Mouse (Mus musculus): ENCODE data around the gene Oser1. TPM values are rescaled to one million over a fixed set of nuclear protein-coding genes. Genes with fewer than 3 reads are reported as not detected.

Oser1 gene
- polyA plus RNA-seq (2012; ENCODE audit: insufficient read depth, low replicate concordance) = 2.4 and 3.5 TPM in 2 replicates

DNA sequence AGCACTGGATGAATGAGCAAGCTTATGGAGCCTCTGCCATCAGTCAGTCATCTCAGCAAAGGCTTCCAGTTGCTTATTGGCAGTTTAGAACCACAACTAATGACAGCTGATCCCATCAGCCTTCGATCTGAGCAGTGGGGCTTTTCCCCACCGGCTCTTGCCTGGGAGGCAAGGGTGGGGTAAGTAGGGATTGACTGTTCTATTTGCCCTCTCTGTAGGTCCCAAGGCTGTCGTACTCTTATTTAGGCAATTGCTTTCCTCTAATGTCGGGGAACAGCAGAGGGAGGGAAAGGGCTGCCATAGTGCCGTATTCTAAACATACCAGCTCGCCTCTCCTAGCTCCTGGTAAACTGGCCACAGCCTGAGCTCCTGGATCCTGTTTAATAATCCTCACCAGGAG, at the start of gene Oser1:
Oser1 (minus strand) TSS at position 101 of the 400 bp plus-strand sequence.
- TF ChIP-seq GATA1 (IDR thresholded peaks at IDR 0.05; ENCODE audit: borderline replicate concordance, low read length) (no peak), FLI1 (IDR thresholded peaks at IDR 0.05; ENCODE audit: low read length) (no peak)
- H3K4me1 ChIP-seq = peaks cover 36% of the 10 kb centered on the region
- H3K27me3 ChIP-seq (replicated peaks) = peaks cover 4% of the 10 kb centered on the region
- H3K9me3 ChIP-seq = no peaks in the 10 kb centered on the region
- peaks cover 20% of the 10 kb centered on the region for H3K36me3 ChIP-seq (replicated peaks; ENCODE audit: low read length)
- no peak within 1 kb of the TSS for H3K4me3 ChIP-seq (replicated peaks)

DNA sequence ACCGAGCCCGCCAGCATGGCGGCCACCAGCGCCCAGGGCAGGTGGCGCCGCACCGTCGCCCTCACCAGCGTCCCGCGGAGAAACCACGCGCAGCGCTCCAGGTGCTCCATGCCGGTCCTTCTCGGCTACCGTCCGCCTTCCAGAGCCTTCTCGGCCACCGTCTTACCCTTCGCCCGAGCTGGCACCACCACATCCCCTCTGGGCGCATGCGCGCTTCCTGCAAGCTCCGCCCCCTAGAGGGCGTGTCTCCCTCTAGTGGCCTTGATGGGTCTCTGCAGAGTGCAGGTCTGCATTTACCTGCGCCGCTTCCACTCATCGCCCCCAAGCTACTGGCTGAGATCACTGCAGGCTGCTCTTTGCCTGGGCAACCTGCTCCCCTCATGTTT, 48.0 kb upstream of the Oser1 start, which contains the start of gene Fitm2:
Fitm2 (minus strand) TSS at position 164 of the 386 bp plus-strand sequence.
- H3K4me3 ChIP-seq (replicated peaks) = peak within 1 kb of the TSS; percentile 93
- H3K4me1 ChIP-seq = peaks cover 22% of the 10 kb centered on the region
- no peaks in the 10 kb centered on the region for H3K9me3 ChIP-seq
- no peak for TF ChIP-seq FLI1 (IDR thresholded peaks at IDR 0.05; ENCODE audit: low read length)
- no peak for TF ChIP-seq GATA1 (IDR thresholded peaks at IDR 0.05; ENCODE audit: borderline replicate concordance, low read length)
- peaks cover 4% of the 10 kb centered on the region for H3K27me3 ChIP-seq (replicated peaks)
- H3K36me3 ChIP-seq (replicated peaks; ENCODE audit: low read length) = peaks cover 26% of the 10 kb centered on the region

DNA sequence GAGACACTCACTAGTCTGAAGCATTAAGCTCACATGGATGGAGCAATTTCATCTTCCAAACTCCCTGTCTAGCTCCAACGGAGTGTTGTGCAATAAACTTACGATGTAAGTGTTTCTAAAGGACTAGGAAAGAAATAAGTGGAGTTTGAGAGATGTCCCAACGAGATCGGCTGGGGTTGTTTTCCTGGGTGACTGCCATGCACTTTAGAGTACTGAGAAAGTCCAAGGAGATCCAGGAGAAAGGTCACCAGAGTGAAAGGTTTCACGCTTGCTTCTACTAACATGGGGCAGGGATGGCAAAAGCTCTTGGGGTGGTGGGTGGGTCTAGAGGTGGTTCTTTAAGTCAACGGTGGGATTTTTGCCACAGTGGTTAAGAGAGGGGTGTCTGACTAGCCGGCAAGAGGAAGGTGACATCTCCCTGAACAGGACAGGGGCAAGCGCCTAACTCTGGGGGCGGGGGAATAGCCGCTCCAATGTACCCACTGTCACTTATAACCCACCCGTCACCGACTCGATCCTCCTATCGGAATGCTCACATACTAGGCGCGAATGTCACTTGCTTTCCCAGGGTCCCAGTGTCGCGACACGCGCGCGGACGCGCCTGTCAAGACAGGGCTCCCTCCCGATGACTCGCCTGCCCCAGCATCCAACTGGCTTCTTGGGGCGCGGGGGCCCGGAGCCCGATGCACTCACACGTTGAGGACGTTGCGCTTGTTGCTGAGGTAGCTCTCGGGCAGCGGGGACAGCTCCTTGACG, 47.4 kb upstream of the Oser1 start:
- H3K4me1 ChIP-seq = peaks cover 22% of the 10 kb centered on the region
- no peaks in the 10 kb centered on the region for H3K27me3 ChIP-seq (replicated peaks)
- no peak for TF ChIP-seq FLI1 (IDR thresholded peaks at IDR 0.05; ENCODE audit: low read length)
- peak overlapping the region; percentile 93 for H3K4me3 ChIP-seq (replicated peaks)
- H3K36me3 ChIP-seq (replicated peaks; ENCODE audit: low read length) = peaks cover 29% of the 10 kb centered on the region
- H3K9me3 ChIP-seq = no peaks in the 10 kb centered on the region

DNA sequence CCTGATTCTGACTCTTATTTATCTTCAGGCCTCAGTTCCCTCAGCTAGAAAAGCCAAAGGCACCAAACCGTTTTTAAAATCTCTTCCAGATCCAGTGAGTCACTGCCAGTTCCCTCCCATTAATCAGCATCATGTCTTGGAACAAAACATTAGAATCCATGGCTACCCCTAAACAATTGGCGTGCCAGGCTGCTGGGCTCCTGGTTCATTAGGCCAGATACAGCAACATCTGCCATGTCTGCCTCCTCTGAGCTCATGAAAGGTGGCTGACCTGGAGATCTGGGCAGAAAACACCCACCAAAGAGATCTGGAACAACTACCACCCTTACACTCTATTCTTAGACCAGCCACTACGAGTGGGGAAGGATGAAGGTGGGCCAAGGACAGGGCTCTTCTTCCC, 46.6 kb upstream of the Oser1 start:
- Histone ChIP-seq H3K9me3 (no peaks in the 10 kb centered on the region), H3K4me3 (replicated peaks) (peak overlapping the region; percentile 93), H3K4me1 (peaks cover 22% of the 10 kb centered on the region), H3K27me3 (replicated peaks) (no peaks in the 10 kb centered on the region), H3K36me3 (replicated peaks; ENCODE audit: low read length) (peaks cover 35% of the 10 kb centered on the region)
- TF ChIP-seq FLI1 (IDR thresholded peaks at IDR 0.05; ENCODE audit: low read length) = no peak
- TF ChIP-seq GATA1 (IDR thresholded peaks at IDR 0.05; ENCODE audit: borderline replicate concordance, low read length) = no peak

DNA sequence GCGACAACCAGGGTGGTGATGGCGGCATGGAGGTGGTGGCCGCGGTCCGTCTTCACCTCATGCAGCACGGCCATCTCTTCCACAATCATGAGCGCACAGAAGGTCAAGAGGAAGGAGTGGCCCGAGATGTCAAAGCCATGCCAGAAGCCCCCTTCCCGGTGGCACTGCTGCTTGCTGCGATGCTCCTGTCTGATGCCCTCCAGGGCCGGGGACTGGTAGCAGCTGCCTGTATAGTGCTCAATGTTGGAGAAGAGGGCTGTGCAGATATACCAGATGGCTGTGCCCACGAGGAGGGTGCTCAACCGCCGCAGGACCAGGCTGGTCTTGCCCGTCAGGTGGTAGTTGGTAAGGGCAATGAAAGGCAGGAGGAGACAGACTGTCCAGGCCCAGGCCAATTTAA, 45.2 kb upstream of the Oser1 start:
- H3K36me3 ChIP-seq (replicated peaks; ENCODE audit: low read length) = peaks cover 35% of the 10 kb centered on the region
- H3K4me3 ChIP-seq (replicated peaks) = peak overlapping the region; percentile 4
- peaks cover 22% of the 10 kb centered on the region for H3K4me1 ChIP-seq
- no peaks in the 10 kb centered on the region for H3K9me3 ChIP-seq
- no peak for TF ChIP-seq FLI1 (IDR thresholded peaks at IDR 0.05; ENCODE audit: low read length)
- no peak for TF ChIP-seq GATA1 (IDR thresholded peaks at IDR 0.05; ENCODE audit: borderline replicate concordance, low read length)
- H3K27me3 ChIP-seq (replicated peaks) = no peaks in the 10 kb centered on the region

DNA sequence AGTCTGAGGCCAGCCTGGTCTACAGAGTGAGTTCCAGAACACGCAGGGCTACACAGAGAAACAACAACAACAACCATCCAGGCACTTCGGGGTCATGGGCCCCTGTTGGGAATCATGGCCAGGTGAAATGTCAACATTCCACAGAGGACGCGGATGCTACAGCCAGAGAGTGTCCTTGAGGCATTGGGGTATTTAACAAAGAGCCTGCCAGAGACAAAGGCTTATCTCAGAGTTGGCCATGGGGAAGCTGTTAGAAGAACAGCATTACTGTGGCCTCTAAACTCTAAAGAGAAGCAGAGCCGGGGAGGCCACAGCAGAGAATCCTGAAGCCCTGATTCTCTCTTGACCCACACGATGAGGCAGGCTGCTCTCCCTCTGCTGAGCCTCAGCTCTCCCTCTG, 44.4 kb upstream of the Oser1 start:
- Histone ChIP-seq H3K4me1 (peaks cover 22% of the 10 kb centered on the region), H3K27me3 (replicated peaks) (no peaks in the 10 kb centered on the region), H3K9me3 (no peaks in the 10 kb centered on the region), H3K4me3 (replicated peaks) (no peak overlapping the region), H3K36me3 (replicated peaks; ENCODE audit: low read length) (peaks cover 35% of the 10 kb centered on the region)
- TF ChIP-seq GATA1 (IDR thresholded peaks at IDR 0.05; ENCODE audit: borderline replicate concordance, low read length) (no peak), FLI1 (IDR thresholded peaks at IDR 0.05; ENCODE audit: low read length) (no peak)

DNA sequence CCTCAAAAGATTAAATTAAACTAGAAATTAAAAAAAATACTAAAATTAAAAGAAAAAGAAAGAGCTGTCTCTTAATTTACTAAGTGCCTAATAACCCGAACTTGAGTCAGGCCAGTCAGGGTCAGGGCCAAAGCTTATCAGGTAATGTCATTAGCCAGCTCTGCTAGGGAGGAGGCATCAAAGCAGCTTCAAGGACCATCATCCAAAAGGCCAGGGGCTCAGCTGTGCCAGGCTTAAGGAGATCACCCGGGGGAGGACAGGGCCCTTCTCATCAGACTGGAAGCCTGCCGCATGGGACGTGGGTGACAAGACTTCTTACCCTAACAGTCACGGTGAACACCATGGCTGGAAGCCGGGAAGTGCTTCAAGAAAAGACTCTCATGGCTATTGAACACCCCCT, 43.1 kb upstream of the Oser1 start:
- peaks cover 35% of the 10 kb centered on the region for H3K36me3 ChIP-seq (replicated peaks; ENCODE audit: low read length)

DNA sequence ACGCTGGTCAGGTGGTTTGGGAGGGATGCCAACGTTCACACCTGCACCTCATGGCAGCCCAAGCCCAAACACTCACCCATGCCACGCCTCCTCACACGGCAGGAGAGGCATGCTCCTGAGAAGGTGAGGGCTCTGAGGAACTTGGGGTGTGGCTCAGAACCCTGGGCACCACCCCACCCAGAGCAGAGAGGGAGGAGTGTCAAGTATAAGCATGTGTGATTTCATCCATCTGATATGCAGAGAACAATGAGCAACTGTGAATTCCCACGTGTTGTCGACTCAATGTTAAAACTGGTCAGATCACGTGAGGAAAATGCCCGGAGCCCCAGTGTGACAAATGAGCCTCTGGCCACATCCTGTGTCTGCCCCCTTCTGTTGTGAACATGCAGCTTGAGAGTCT, 42.3 kb upstream of the Oser1 start:
- peaks cover 9% of the 10 kb centered on the region for H3K4me1 ChIP-seq
- TF ChIP-seq FLI1 (IDR thresholded peaks at IDR 0.05; ENCODE audit: low read length) (no peak), GATA1 (IDR thresholded peaks at IDR 0.05; ENCODE audit: borderline replicate concordance, low read length) (no peak)
- peaks cover 2% of the 10 kb centered on the region for H3K27me3 ChIP-seq (replicated peaks)
- no peaks in the 10 kb centered on the region for H3K9me3 ChIP-seq
- peaks cover 35% of the 10 kb centered on the region for H3K36me3 ChIP-seq (replicated peaks; ENCODE audit: low read length)
- H3K4me3 ChIP-seq (replicated peaks) = no peak overlapping the region

More for the DNA sequence above, 43.1 kb upstream of the Oser1 start:
- TF ChIP-seq GATA1 (IDR thresholded peaks at IDR 0.05; ENCODE audit: borderline replicate concordance, low read length) = no peak
- no peak for TF ChIP-seq FLI1 (IDR thresholded peaks at IDR 0.05; ENCODE audit: low read length)
- H3K27me3 ChIP-seq (replicated peaks) = peaks cover under 1% of the 10 kb centered on the region
- no peak overlapping the region for H3K4me3 ChIP-seq (replicated peaks)
- H3K9me3 ChIP-seq = no peaks in the 10 kb centered on the region
- peaks cover 17% of the 10 kb centered on the region for H3K4me1 ChIP-seq

DNA sequence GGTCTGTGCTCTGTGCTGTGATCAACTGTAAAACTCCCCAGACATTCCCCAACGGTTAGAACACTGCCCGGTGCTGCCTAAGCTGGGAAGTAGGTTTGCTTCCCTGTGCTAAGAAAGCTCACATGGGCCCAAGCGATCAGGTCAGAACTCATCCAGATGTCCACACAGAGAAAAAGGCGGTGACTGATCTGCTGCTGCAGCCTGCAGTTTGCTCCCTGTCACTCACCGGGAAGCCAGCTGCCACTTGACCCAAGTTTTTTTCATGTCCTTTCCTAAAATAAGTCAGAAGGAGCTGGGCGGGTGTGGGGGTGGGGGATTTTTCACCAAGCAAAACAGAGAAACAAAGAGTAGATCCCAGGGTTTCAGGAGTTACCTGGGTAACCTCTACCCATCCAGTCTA, 40.1 kb upstream of the Oser1 start:
- Histone ChIP-seq H3K9me3 (0 out of 2 replicates have a peak, but pooled peaks cover 8% of the 10 kb centered on the region), H3K36me3 (replicated peaks; ENCODE audit: low read length) (peaks cover 29% of the 10 kb centered on the region), H3K4me1 (0 out of 2 replicates have a peak, but pooled peaks cover under 1% of the 10 kb centered on the region), H3K4me3 (replicated peaks) (no peak overlapping the region), H3K27me3 (replicated peaks) (peaks cover 9% of the 10 kb centered on the region)
- TF ChIP-seq GATA1 (IDR thresholded peaks at IDR 0.05; ENCODE audit: borderline replicate concordance, low read length) (no peak), FLI1 (IDR thresholded peaks at IDR 0.05; ENCODE audit: low read length) (no peak)

DNA sequence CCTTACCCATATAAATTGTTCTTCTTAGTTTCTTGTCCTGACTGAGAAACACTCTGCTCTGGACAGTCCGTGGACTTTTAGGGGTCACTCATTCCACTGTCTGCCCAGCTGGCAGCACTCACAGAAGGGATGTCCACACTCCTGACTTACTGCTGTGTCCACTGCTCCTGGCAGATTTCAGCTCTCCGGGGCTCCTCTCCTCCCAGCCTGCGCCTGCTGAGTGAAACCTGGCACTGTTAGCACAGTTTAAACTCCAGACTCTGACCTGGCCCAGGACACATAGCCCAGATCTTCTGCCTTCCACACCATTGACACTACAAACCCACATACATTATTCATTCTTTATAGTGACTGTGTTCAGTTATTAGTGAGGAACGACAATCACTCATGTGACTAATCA, 39.5 kb upstream of the Oser1 start:
- peaks cover 24% of the 10 kb centered on the region for H3K36me3 ChIP-seq (replicated peaks; ENCODE audit: low read length)
- H3K9me3 ChIP-seq = 0 out of 2 replicates have a peak, but pooled peaks cover 8% of the 10 kb centered on the region
- peaks cover 6% of the 10 kb centered on the region for H3K4me1 ChIP-seq
- H3K27me3 ChIP-seq (replicated peaks) = peaks cover 15% of the 10 kb centered on the region
- no peak for TF ChIP-seq GATA1 (IDR thresholded peaks at IDR 0.05; ENCODE audit: borderline replicate concordance, low read length)
- no peak for TF ChIP-seq FLI1 (IDR thresholded peaks at IDR 0.05; ENCODE audit: low read length)
- H3K4me3 ChIP-seq (replicated peaks) = no peak overlapping the region

All from megakaryocyte, embryonic 14.5 days (primary cell).